8 mouse cellular contexts compared by ENCODE assay signal in genomic region chr4:120950763-120951427, GRCm38 (mm10). TPM values are rescaled to one million over a fixed set of nuclear protein-coding genes. Genes with fewer than 3 reads are reported as not detected.
DNase-seq lines count a peak whose midpoint lies in the region; ATAC-seq and TF ChIP-seq lines count a peak whose summit lies in the region.

No protein-coding gene starts in this region.

- dilution Hi-C loops in CH12.LX (cut with MboI; ENCODE audit: extremely low pct_ligation_motif_present, extremely low pct_unique_long_range_greater_than_20kb, low sequenced_read_pairs) = no loop called here

- TF ChIP-seq POLR2A in CH12.LX (IDR thresholded peaks at IDR 0.05; ENCODE audit: low read depth, low read length) = no peak

- H3K79me2 ChIP-seq in CH12.LX (replicated peaks; ENCODE audit: control insufficient read depth, extremely low read depth, insufficient read depth, poor library complexity, severe bottlenecking) = no peaks in the 10 kb centered on the region

- in situ Hi-C loops in CH12.LX (cut with MboI; ENCODE audit: low pct_ligation_motif_present, low pct_unique_long_range_greater_than_20kb, low sequenced_read_pairs) = no loop called here

- H3K9ac ChIP-seq in heart, embryonic 12.5 days = peak overlapping the region; percentile 79
- peak overlapping the region; percentile 46 for H3K9ac ChIP-seq in CH12.LX (ENCODE audit: insufficient read depth, low read depth)
- peak overlapping the region; percentile 91 for H3K9ac ChIP-seq in limb, embryonic 13.5 days
- peak overlapping the region; percentile 92 for H3K9ac ChIP-seq in stomach, embryonic 16.5 days (ENCODE audit: low read length)

- no peak for DNase-seq in heart, postnatal 14 days
- DNase-seq in CH12.LX (ENCODE audit: extremely low read depth) = no peak
- no peak for DNase-seq in cerebellum, adult 9-10 months
- no peak for DNase-seq in right cerebral cortex, postnatal 10 days (ENCODE audit: low spot score in 2 of 2)

- peak overlapping the region; percentile 69 for H3K4me3 ChIP-seq in heart, embryonic 12.5 days
- peak overlapping the region; percentile 75 to 77 (median 75) for H3K4me3 ChIP-seq in CH12.LX (replicated peaks in 1 of 3; ENCODE audit: low read depth in 2 of 3, low read length in 2 of 3, poor library complexity in 1 of 3)
- H3K4me3 ChIP-seq in limb, embryonic 13.5 days = peak overlapping the region; percentile 81
- peak overlapping the region; percentile 87 for H3K4me3 ChIP-seq in stomach, embryonic 16.5 days (replicated peaks; ENCODE audit: low read length)

- no peak for TF ChIP-seq RAD21 in CH12.LX (IDR thresholded peaks at IDR 0.05; ENCODE audit: low read depth, low read length)

- H3K27ac ChIP-seq in heart, embryonic 12.5 days (ENCODE audit: poor library complexity, severe bottlenecking) = peak overlapping the region; percentile 85
- H3K27ac ChIP-seq in CH12.LX (ENCODE audit: insufficient read depth, low read depth) = no peak overlapping the region
- H3K27ac ChIP-seq in limb, embryonic 13.5 days = peak overlapping the region; percentile 85
- H3K27ac ChIP-seq in stomach, embryonic 16.5 days (ENCODE audit: low read length) = peak overlapping the region; percentile 79

- TF ChIP-seq EP300 in CH12.LX (IDR thresholded peaks at IDR 0.05; ENCODE audit: low read length) = no peak

- WGBS in heart, embryonic 12.5 days = 3% methylated on average over 20 of the region's 20 CpGs
- 5% methylated on average over 20 of the region's 20 CpGs for WGBS in limb, embryonic 13.5 days
- WGBS in stomach, embryonic 16.5 days = 4% methylated on average over 20 of the region's 20 CpGs

- no peaks in the 10 kb centered on the region for H3K27me3 ChIP-seq in heart, embryonic 12.5 days (replicated peaks)
- no peaks in the 10 kb centered on the region for H3K27me3 ChIP-seq in CH12.LX (replicated peaks)
- H3K27me3 ChIP-seq in limb, embryonic 13.5 days = no peaks in the 10 kb centered on the region
- no peaks in the 10 kb centered on the region for H3K27me3 ChIP-seq in stomach, embryonic 16.5 days (ENCODE audit: control insufficient read depth, insufficient read depth, low read length)

- intact Hi-C loops in heart, postnatal 14 days (cut with DNase I) = no loop called here

- peaks cover 8% of the 10 kb centered on the region; the same call in 1 of the 2 replicates for H3K4me1 ChIP-seq in heart, embryonic 12.5 days (replicated peaks)
- H3K4me1 ChIP-seq in CH12.LX (ENCODE audit: control insufficient read depth in 1 of 2, insufficient read depth in 2 of 2) = peaks cover 6 to 44% of the 10 kb centered on the region in 2 experiments; a peak in 3 of 4 replicates
- peaks cover 18% of the 10 kb centered on the region; the same call in 1 of the 2 replicates for H3K4me1 ChIP-seq in limb, embryonic 13.5 days
- H3K4me1 ChIP-seq in stomach, embryonic 16.5 days (ENCODE audit: control insufficient read depth, insufficient read depth, low read length) = peaks cover 8% of the 10 kb centered on the region

- ATAC-seq in heart, embryonic 12.5 days (ENCODE audit: insufficient number of reproducible peaks, low FRiP score) = no peak
- peak; percentile 17; the same call in 1 of the 2 replicates for ATAC-seq in erythroblast, adult 5-6 weeks (replicated peaks; ENCODE audit: low FRiP score, poor library complexity, severe bottlenecking)
- peak; percentile 6; the same call in 1 of the 2 replicates for ATAC-seq in limb, embryonic 13.5 days (ENCODE audit: low FRiP score, low read depth)
- no peak for ATAC-seq in stomach, embryonic 16.5 days (ENCODE audit: insufficient read depth, low FRiP score)

- no peak for TF ChIP-seq CTCF in CH12.LX (conservative IDR thresholded peaks at IDR 0.05 in 1 of 2, IDR thresholded peaks at IDR 0.05 in 1 of 2; ENCODE audit: low read depth in 2 of 2, low read length in 2 of 2)

- peaks cover 22% of the 10 kb centered on the region for H3K36me3 ChIP-seq in heart, embryonic 12.5 days
- peaks cover 0 to 16% of the 10 kb centered on the region in 2 experiments for H3K36me3 ChIP-seq in CH12.LX (replicated peaks in 1 of 2; ENCODE audit: control insufficient read depth in 1 of 2, insufficient read depth in 1 of 2, low read length in 1 of 2)
- peaks cover 12% of the 10 kb centered on the region for H3K36me3 ChIP-seq in limb, embryonic 13.5 days
- no peaks in the 10 kb centered on the region for H3K36me3 ChIP-seq in stomach, embryonic 16.5 days (ENCODE audit: control insufficient read depth, insufficient read depth, low read length)

- peak overlapping the region; percentile 80 for H3K4me2 ChIP-seq in heart, embryonic 12.5 days
- H3K4me2 ChIP-seq in CH12.LX (ENCODE audit: insufficient read depth, low read depth, poor library complexity, severe bottlenecking) = peak overlapping the region; percentile 83
- peak overlapping the region; percentile 73 for H3K4me2 ChIP-seq in limb, embryonic 13.5 days (replicated peaks)
- H3K4me2 ChIP-seq in stomach, embryonic 16.5 days (ENCODE audit: low read depth, low read length) = peak overlapping the region; percentile 91

- H3K9me3 ChIP-seq in heart, embryonic 12.5 days (replicated peaks) = no peaks in the 10 kb centered on the region
- H3K9me3 ChIP-seq in CH12.LX (replicated peaks; ENCODE audit: low read length) = no peaks in the 10 kb centered on the region
- no peaks in the 10 kb centered on the region for H3K9me3 ChIP-seq in limb, embryonic 13.5 days
- no peaks in the 10 kb centered on the region for H3K9me3 ChIP-seq in stomach, embryonic 16.5 days (replicated peaks; ENCODE audit: control insufficient read depth, low read length)

TF ChIP-seq in CH12.LX, 34 proteins besides CTCF, POLR2A, EP300 and RAD21:
- TF ChIP-seq TCF12 (IDR thresholded peaks at IDR 0.05; ENCODE audit: low read depth, low read length) = no peak; the same call in 1 of the 2 replicates
- no peak for TF ChIP-seq CHD1 (IDR thresholded peaks at IDR 0.05; ENCODE audit: low read depth, low read length)
- TF ChIP-seq MAFK (IDR thresholded peaks at IDR 0.05; ENCODE audit: insufficient replicate concordance, low read length) = no peak
- no peak for TF ChIP-seq TBP (conservative IDR thresholded peaks at IDR 0.05; ENCODE audit: low read depth, low read length)
- no peak for TF ChIP-seq MYC (IDR thresholded peaks at IDR 0.05; ENCODE audit: low read depth, low read length)
- no peak for TF ChIP-seq USF2 (conservative IDR thresholded peaks at IDR 0.05; ENCODE audit: low read depth, low read length)
- no peak for TF ChIP-seq ZKSCAN1 (IDR thresholded peaks at IDR 0.05; ENCODE audit: borderline replicate concordance, low read depth, low read length)
- TF ChIP-seq CHD2 (IDR thresholded peaks at IDR 0.05; ENCODE audit: low read length) = no peak
- TF ChIP-seq PAX5 (IDR thresholded peaks at IDR 0.05; ENCODE audit: low read length) = no peak
- TF ChIP-seq POLR2AphosphoS2 (IDR thresholded peaks at IDR 0.05; ENCODE audit: low read depth, low read length) = no peak
- no peak for TF ChIP-seq KAT2A (IDR thresholded peaks at IDR 0.05; ENCODE audit: insufficient replicate concordance, low read length)
- TF ChIP-seq UBTF (IDR thresholded peaks at IDR 0.05; ENCODE audit: low read depth, low read length) = no peak; the same call in 1 of the 2 replicates
- TF ChIP-seq ZMIZ1 (IDR thresholded peaks at IDR 0.05; ENCODE audit: low read depth, low read length) = no peak
TF ChIP-seq in CH12.LX: peak in this region for 0.

RNA-seq across cellular contexts. Expression of gene Zfp69, which starts 0.6 kb away (rescaled TPM):
- 14.5 and 16.5 TPM in 2 replicates for polyA plus RNA-seq in heart, embryonic 12.5 days (2016; fragmentation: Nextera tagmentation; extraction: Ambion mirVana)
- 1 to 10 TPM; 1.6 to 1.9 TPM for total RNA-seq in heart, postnatal 14 days (2021)
- total RNA-seq in CH12.LX (2012; rRNA removed) = 0.71 and 0.89 TPM in 2 replicates
- 0.46 and 0.72 TPM in 2 replicates for total RNA-seq in CH12.LX (2014; rRNA removed)
- 1.3 and 2.2 TPM in 2 replicates for polyA plus RNA-seq in CH12.LX (2012; ENCODE audit: insufficient read length, low read depth)
- total RNA-seq in erythroblast, adult 5-6 weeks (2015; ENCODE audit: low replicate concordance) = 0.77 TPM in 1 of 2 replicates, not detected in the other
- 2.4 and 6.4 TPM in 2 replicates for total RNA-seq in erythroblast, adult 5-6 weeks (2017; ENCODE audit: low replicate concordance)
- polyA plus RNA-seq in limb, embryonic 13.5 days (2015; fragmentation: Nextera tagmentation; extraction: Ambion mirVana) = 10.3 and 11.5 TPM in 2 replicates
- 3.3 and 4.6 TPM in 2 replicates for polyA plus RNA-seq in stomach, embryonic 16.5 days (2015; fragmentation: Nextera tagmentation; extraction: Ambion mirVana)

RNA-seq across cellular contexts. Expression of gene Exo5, which starts 26.1 kb away (rescaled TPM):
- polyA plus RNA-seq in heart, embryonic 12.5 days (2016; fragmentation: Nextera tagmentation; extraction: Ambion mirVana) = 11.9 and 13.1 TPM in 2 replicates
- 1 to 10 TPM; 3.6 to 3.9 TPM for total RNA-seq in heart, postnatal 14 days (2021)
- 13.4 and 13.9 TPM in 2 replicates for total RNA-seq in CH12.LX (2012; rRNA removed)
- total RNA-seq in CH12.LX (2014; rRNA removed) = 17.4 and 23.0 TPM in 2 replicates
- 24.0 and 25.3 TPM in 2 replicates for polyA plus RNA-seq in CH12.LX (2012; ENCODE audit: insufficient read length, low read depth)
- total RNA-seq in erythroblast, adult 5-6 weeks (2015; ENCODE audit: low replicate concordance) = 7.5 and 21.1 TPM in 2 replicates
- 1.7 and 4.1 TPM in 2 replicates for total RNA-seq in erythroblast, adult 5-6 weeks (2017; ENCODE audit: low replicate concordance)
- 35.8 and 37.1 TPM in 2 replicates for polyA plus RNA-seq in limb, embryonic 13.5 days (2015; fragmentation: Nextera tagmentation; extraction: Ambion mirVana)
- polyA plus RNA-seq in stomach, embryonic 16.5 days (2015; fragmentation: Nextera tagmentation; extraction: Ambion mirVana) = 23.9 and 25.3 TPM in 2 replicates

Comparison
In these comparisons a context has a peak if more than half of its experiments do, and no peak if none do; other contexts are left out.
1. ATAC-seq: peak in erythroblast, adult 5-6 weeks (single experiment) and limb, embryonic 13.5 days (single experiment); none in heart, embryonic 12.5 days (single experiment) and stomach, embryonic 16.5 days (single experiment).
2. Peak in every context shown above with its lines, with median percentiles within 50 percentile points of each other: H3K4me2 ChIP-seq, H3K4me3 ChIP-seq and H3K9ac ChIP-seq.